Mouse (Mus musculus) stomach, postnatal 0 days (tissue): ENCODE measurements around the gene Prkg1.

ENCODE experiments used
- CTCF ChIP-seq: IDR thresholded peaks from 2 replicates; pipeline ENCODE4 v1.5.1; 2016; ENCODE audit warnings: antibody characterized with exemption, low read depth, mild to moderate bottlenecking, moderate library complexity
- EP300 ChIP-seq: optimal IDR thresholded peaks from 2 replicates; pipeline ENCODE3; 2016; ENCODE audit warnings: antibody characterized with exemption

GRCm38 (mm10) chr19:31026797-31027196, 738.0 kb downstream of the Prkg1 start:
- TF ChIP-seq EP300 (no peak), CTCF (no peak)
